Mouse (Mus musculus): Measurements from ENCODE around the gene Csnk2a2. TPM values are rescaled to one million over a fixed set of nuclear protein-coding genes. Genes with fewer than 3 reads are reported as not detected.

The Csnk2a2 gene
- polyA plus RNA-seq, 1 experiment, result 19.6 TPM

- DNase-seq, result no peak
- Histone ChIP-seq H3K4me3 (ENCODE audit: insufficient read depth, low read depth, low read length) (no peak overlapping the region), H3K27ac (ENCODE audit: insufficient read depth, low read depth, low read length) (no peak overlapping the region), H3K4me1 (ENCODE audit: control insufficient read depth, insufficient read depth, low read length) (no peaks in the 10 kb centered on the region; the same call in 1 of the 2 replicates), H3K36me3 (ENCODE audit: control insufficient read depth, insufficient read depth, low read length) (no peaks in the 10 kb centered on the region), H3K27me3 (replicated peaks; ENCODE audit: control insufficient read depth, insufficient read depth, low read length) (no peaks in the 10 kb centered on the region)
- TF ChIP-seq POLR2A (IDR thresholded peaks at IDR 0.05; ENCODE audit: low read depth, low read length) (no peak), CTCF (conservative IDR thresholded peaks at IDR 0.05; ENCODE audit: insufficient read depth, insufficient read length, low read depth, low read length) (no peak)
- 79% methylated on average over 4 of the region's 4 CpGs for WGBS
Measured at GRCm38 (mm10) chr8:95445042-95445441, 44.8 kb downstream of the Csnk2a2 start.

- no peaks in the 10 kb centered on the region for H3K27me3 ChIP-seq (replicated peaks; ENCODE audit: control insufficient read depth, insufficient read depth, low read length)
- WGBS, result 61% methylated on average over 5 of the region's 5 CpGs
- H3K4me1 ChIP-seq (ENCODE audit: control insufficient read depth, insufficient read depth, low read length), result no peaks in the 10 kb centered on the region
- DNase-seq, result no peak
- no peak for TF ChIP-seq POLR2A (IDR thresholded peaks at IDR 0.05; ENCODE audit: low read depth, low read length)
- no peak overlapping the region for H3K27ac ChIP-seq (ENCODE audit: insufficient read depth, low read depth, low read length)
- no peak overlapping the region for H3K4me3 ChIP-seq (ENCODE audit: insufficient read depth, low read depth, low read length)
- no peaks in the 10 kb centered on the region for H3K36me3 ChIP-seq (ENCODE audit: control insufficient read depth, insufficient read depth, low read length)
Measured at GRCm38 (mm10) chr8:95441491-95442039, 48.3 kb downstream of the Csnk2a2 start.

GRCm38 (mm10) chr8:95440168-95440709, 49.6 kb downstream of the Csnk2a2 start:
- WGBS, result 89% methylated on average over 5 of the region's 5 CpGs
- Histone ChIP-seq H3K4me1 (ENCODE audit: control insufficient read depth, insufficient read depth, low read length) (no peaks in the 10 kb centered on the region), H3K27ac (ENCODE audit: insufficient read depth, low read depth, low read length) (no peak overlapping the region), H3K27me3 (replicated peaks; ENCODE audit: control insufficient read depth, insufficient read depth, low read length) (no peaks in the 10 kb centered on the region), H3K36me3 (ENCODE audit: control insufficient read depth, insufficient read depth, low read length) (no peaks in the 10 kb centered on the region), H3K4me3 (ENCODE audit: insufficient read depth, low read depth, low read length) (no peak overlapping the region)
- DNase-seq, result no peak
- TF ChIP-seq CTCF (conservative IDR thresholded peaks at IDR 0.05; ENCODE audit: insufficient read depth, insufficient read length, low read depth, low read length) (no peak), POLR2A (IDR thresholded peaks at IDR 0.05; ENCODE audit: low read depth, low read length) (no peak)

GRCm38 (mm10) chr8:95439421-95439820, 50.4 kb downstream of the Csnk2a2 start:
- H3K36me3 ChIP-seq (ENCODE audit: control insufficient read depth, insufficient read depth, low read length), result no peaks in the 10 kb centered on the region
- H3K27me3 ChIP-seq (replicated peaks; ENCODE audit: control insufficient read depth, insufficient read depth, low read length), result no peaks in the 10 kb centered on the region
- H3K27ac ChIP-seq (ENCODE audit: insufficient read depth, low read depth, low read length), result no peak overlapping the region
- TF ChIP-seq CTCF (conservative IDR thresholded peaks at IDR 0.05; ENCODE audit: insufficient read depth, insufficient read length, low read depth, low read length) (no peak), POLR2A (IDR thresholded peaks at IDR 0.05; ENCODE audit: low read depth, low read length) (no peak)
- H3K4me1 ChIP-seq (ENCODE audit: control insufficient read depth, insufficient read depth, low read length), result no peaks in the 10 kb centered on the region; the same call in 1 of the 2 replicates
- DNase-seq, result no peak
- no peak overlapping the region for H3K4me3 ChIP-seq (ENCODE audit: insufficient read depth, low read depth, low read length)
- 94% methylated on average over 2 of the region's 2 CpGs for WGBS

GRCm38 (mm10) chr8:95437341-95437992, 52.4 kb downstream of the Csnk2a2 start:
- H3K4me1 ChIP-seq (ENCODE audit: control insufficient read depth, insufficient read depth, low read length), result peaks cover 10% of the 10 kb centered on the region
- H3K4me3 ChIP-seq (ENCODE audit: insufficient read depth, low read depth, low read length), result no peak overlapping the region
- H3K27me3 ChIP-seq (replicated peaks; ENCODE audit: control insufficient read depth, insufficient read depth, low read length), result no peaks in the 10 kb centered on the region
- TF ChIP-seq POLR2A (IDR thresholded peaks at IDR 0.05; ENCODE audit: low read depth, low read length) (no peak), CTCF (conservative IDR thresholded peaks at IDR 0.05; ENCODE audit: insufficient read depth, insufficient read length, low read depth, low read length) (no peak)
- no peak overlapping the region for H3K27ac ChIP-seq (ENCODE audit: insufficient read depth, low read depth, low read length)
- H3K36me3 ChIP-seq (ENCODE audit: control insufficient read depth, insufficient read depth, low read length), result no peaks in the 10 kb centered on the region
- WGBS, result 44% methylated on average over 5 of the region's 5 CpGs
- DNase-seq, result no peak

GRCm38 (mm10) chr8:95435930-95436329, 53.9 kb downstream of the Csnk2a2 start:
- Histone ChIP-seq H3K27ac (ENCODE audit: insufficient read depth, low read depth, low read length) (no peak overlapping the region), H3K4me1 (ENCODE audit: control insufficient read depth, insufficient read depth, low read length) (peaks cover 12% of the 10 kb centered on the region), H3K4me3 (ENCODE audit: insufficient read depth, low read depth, low read length) (no peak overlapping the region), H3K27me3 (replicated peaks; ENCODE audit: control insufficient read depth, insufficient read depth, low read length) (no peaks in the 10 kb centered on the region), H3K36me3 (ENCODE audit: control insufficient read depth, insufficient read depth, low read length) (no peaks in the 10 kb centered on the region)
- no peak for TF ChIP-seq POLR2A (IDR thresholded peaks at IDR 0.05; ENCODE audit: low read depth, low read length)
- WGBS, result 88% methylated on average over 3 of the region's 3 CpGs
- no peak for DNase-seq

GRCm38 (mm10) chr8:95435471-95435870, 54.4 kb downstream of the Csnk2a2 start:
- no peak for TF ChIP-seq POLR2A (IDR thresholded peaks at IDR 0.05; ENCODE audit: low read depth, low read length)
- no peak for TF ChIP-seq CTCF (conservative IDR thresholded peaks at IDR 0.05; ENCODE audit: insufficient read depth, insufficient read length, low read depth, low read length)
- no peaks in the 10 kb centered on the region for H3K36me3 ChIP-seq (ENCODE audit: control insufficient read depth, insufficient read depth, low read length)
- no peak overlapping the region for H3K27ac ChIP-seq (ENCODE audit: insufficient read depth, low read depth, low read length)
- 91% methylated on average over 9 of the region's 9 CpGs for WGBS
- no peaks in the 10 kb centered on the region for H3K27me3 ChIP-seq (replicated peaks; ENCODE audit: control insufficient read depth, insufficient read depth, low read length)
- peaks cover 12% of the 10 kb centered on the region for H3K4me1 ChIP-seq (ENCODE audit: control insufficient read depth, insufficient read depth, low read length)
- H3K4me3 ChIP-seq (ENCODE audit: insufficient read depth, low read depth, low read length), result no peak overlapping the region
- DNase-seq, result no peak
